Mouse (Mus musculus) spleen, adult 2 months (tissue): Measurements from ENCODE around the gene Gng12.

Source experiments
- CTCF ChIP-seq: fragments of 200-500 bp; IDR thresholded peaks from 2 replicates; pipeline ENCODE4 v1.5.1; 2011; ENCODE audit warnings: mild to moderate bottlenecking, inconsistent platforms; ENCODE audit not compliant: insufficient read depth, insufficient read length, insufficient replicate concordance; ENCODE audit errors: extremely low read depth
- POLR2A ChIP-seq: fragments of 200-500 bp; IDR thresholded peaks from 2 replicates; pipeline ENCODE4 v1.6.1; 2011; ENCODE audit warnings: low read depth, low read length, inconsistent platforms

GRCm38 (mm10) chr6:67036356-67036811, 140.2 kb downstream of the Gng12 start:
- TF ChIP-seq CTCF (peak; percentile 69; the same call in 1 of the 2 replicates), POLR2A (no peak)
